In genomic region chr4:104435736-104436135, GRCm38 (mm10) we compare ENCODE assay signal across 32 mouse cellular contexts.
"Had no signal": no experiment of that assay in that cellular context is flagged by ENCODE, and none has a peak within 500 bp of the region (broad histone marks: within the 10 kb centered on the region; RNA-seq: fewer than 3 reads in every experiment).

No protein-coding gene starts in this region.

- H3K27me3 ChIP-seq: heart, embryonic 15.5 days; hindbrain, embryonic 12.5 days; hindbrain, embryonic 13.5 days; hindbrain, embryonic 15.5 days; intestine, embryonic 15.5 days had no signal

- H3K9me3 ChIP-seq: heart, embryonic 12.5 days; heart, embryonic 13.5 days; heart, embryonic 15.5 days; hindbrain, embryonic 12.5 days; hindbrain, embryonic 13.5 days; hindbrain, embryonic 15.5 days; intestine, embryonic 15.5 days; kidney, embryonic 15.5 days had no signal

- H3K9ac ChIP-seq: heart, embryonic 12.5 days; heart, embryonic 13.5 days; heart, embryonic 15.5 days; hindbrain, embryonic 12.5 days; hindbrain, embryonic 13.5 days; hindbrain, embryonic 14.5 days; hindbrain, embryonic 15.5 days; intestine, embryonic 15.5 days; kidney, embryonic 15.5 days had no signal

- ATAC-seq: hindbrain, embryonic 16.5 days; hindbrain, postnatal 0 days; inflammation-experienced regulatory T-cells, adult 6 months; intestine, embryonic 15.5 days; intestine, embryonic 16.5 days; intestine, postnatal 0 days had no signal

- H3K4me3 ChIP-seq: heart, embryonic 12.5 days; heart, embryonic 13.5 days; heart, embryonic 15.5 days; hindbrain, embryonic 12.5 days; hindbrain, embryonic 13.5 days; hindbrain, embryonic 15.5 days; intestine, embryonic 15.5 days; kidney, embryonic 15.5 days; layer of hippocampus, adult 2 months; left cerebral cortex, adult 2 months had no signal

- H3K4me1 ChIP-seq: heart, embryonic 12.5 days; heart, embryonic 13.5 days; heart, embryonic 15.5 days; intestine, embryonic 15.5 days had no signal

- DNase-seq: heart, postnatal 10 days; heart, postnatal 14 days; heart, postnatal 4 days; kidney, adult 11 months; kidney, adult 18-20 months; kidney, adult 2 months; kidney, adult 8-10 months; kidney, adult 9 months; kidney, postnatal 10 days; kidney, postnatal 14 days; kidney, postnatal 25 days; kidney, postnatal 36 days; kidney, postnatal 4 days; layer of hippocampus, adult 9-11 months; layer of hippocampus, postnatal 36 days had no signal

- H3K4me2 ChIP-seq: heart, embryonic 12.5 days; heart, embryonic 13.5 days; heart, embryonic 15.5 days; hindbrain, embryonic 12.5 days; hindbrain, embryonic 13.5 days; hindbrain, embryonic 14.5 days; hindbrain, embryonic 15.5 days; intestine, embryonic 15.5 days; kidney, embryonic 15.5 days had no signal

- H3K27ac ChIP-seq: heart, embryonic 13.5 days; heart, embryonic 15.5 days; hindbrain, embryonic 12.5 days; hindbrain, embryonic 13.5 days; hindbrain, embryonic 14.5 days; hindbrain, embryonic 15.5 days; hindbrain, postnatal 0 days; intestine, embryonic 15.5 days; kidney, embryonic 15.5 days; kidney, postnatal 0 days; layer of hippocampus, adult 2 months; left cerebral cortex, adult 2 months had no signal

- H3K36me3 ChIP-seq: heart, embryonic 12.5 days; heart, embryonic 13.5 days; heart, embryonic 15.5 days; hindbrain, embryonic 12.5 days; hindbrain, embryonic 13.5 days; hindbrain, embryonic 15.5 days; intestine, embryonic 15.5 days; kidney, embryonic 15.5 days had no signal
